Mouse (Mus musculus) heart, embryonic 14.5 days (tissue): ENCODE results near the gene Tgfbr3. TPM values are rescaled to one million over a fixed set of nuclear protein-coding genes. Genes with fewer than 3 reads are reported as not detected.

Experiments
- ATAC-seq: fragments of 200-750 bp; cut with Nextera tagmentation; 2 replicates; pipeline ENCODE4 v1.8.0; 2017; ENCODE audit warnings: low read depth, moderate TSS enrichment; ENCODE audit not compliant: insufficient number of reproducible peaks, insufficient read depth, low FRiP score
- H3K27ac ChIP-seq, 2 experiments: fragments of 200-500 bp in 1 of 2; fragments of 300-500 bp in 1 of 2; sonication (generic) in 1 of 2; replicated peaks in 1 of 2; 2 replicates each; pipeline ENCODE4 v1.5.1; 2012 to 2014; ENCODE audit warnings: low read depth in 2 of 2, low read length in 2 of 2, control low read depth in 1 of 2, mild to moderate bottlenecking in 1 of 2, mixed read lengths in 1 of 2; ENCODE audit not compliant: control insufficient read depth in 1 of 2, insufficient read depth in 1 of 2
- H3K27me3 ChIP-seq: fragments of 300-500 bp; sonication (generic); 2 replicates; pipeline ENCODE4 v1.6.1; 2014; ENCODE audit warnings: mild to moderate bottlenecking, low read length, control low read depth; ENCODE audit not compliant: control insufficient read depth, insufficient read depth
- H3K36me3 ChIP-seq: fragments of 300-500 bp; sonication (generic); 2 replicates; pipeline ENCODE4 v1.6.1; 2014; ENCODE audit warnings: mild to moderate bottlenecking, control low read depth, low read length, mixed read lengths; ENCODE audit not compliant: control insufficient read depth, insufficient read depth
- H3K4me1 ChIP-seq, 2 experiments: fragments of 200-500 bp in 1 of 2; fragments of 300-500 bp in 1 of 2; sonication (generic) in 1 of 2; 2 replicates each; pipeline ENCODE4 v1.6.1; 2012 to 2014; ENCODE audit warnings: low read length in 2 of 2, control low read depth in 1 of 2, mixed read lengths in 1 of 2; ENCODE audit not compliant: control insufficient read depth in 2 of 2, insufficient read depth in 2 of 2
- H3K4me2 ChIP-seq: fragments of 300-500 bp; sonication (generic); 2 replicates; pipeline ENCODE4 v1.6.1; 2014; ENCODE audit warnings: mild to moderate bottlenecking, low read length
- H3K4me3 ChIP-seq, 2 experiments: fragments of 200-500 bp in 1 of 2; fragments of 300-500 bp in 1 of 2; sonication (generic) in 1 of 2; 2 replicates each; pipeline ENCODE4 v1.5.1; 2012 to 2014; ENCODE audit warnings: low read length in 2 of 2, mild to moderate bottlenecking in 2 of 2, control low read depth in 1 of 2, low read depth in 1 of 2, moderate library complexity in 1 of 2; ENCODE audit not compliant: control insufficient read depth in 1 of 2, insufficient read depth in 1 of 2
- H3K9ac ChIP-seq: fragments of 300-500 bp; sonication (generic); 2 replicates; pipeline ENCODE4 v1.6.1; 2014; ENCODE audit warnings: mild to moderate bottlenecking, low read length
- H3K9me3 ChIP-seq: fragments of 300-500 bp; sonication (generic); 2 replicates; pipeline ENCODE4 v1.6.1; 2016; ENCODE audit warnings: low read length, control low read depth; ENCODE audit not compliant: control insufficient read depth
- WGBS: fragments of 180-500 bp; shearing (Covaris S2); extraction: QIAGEN DNeasy Blood & Tissue Kit; methylation state at CpG from one replicate; pipeline ENCODE4 v1.1.7; 2014; 5-methylcytosine and 5-hydroxymethylcytosine counted together
- polyA plus RNA-seq: library from polyadenylated mRNA; unstranded; fragments of >200 nt; fragmentation: Nextera tagmentation; extraction: Ambion mirVana; gene quantifications from 2 replicates; pipeline ENCODE4 v1.2.1, GENCODE M21; 2014

Gene Tgfbr3
- polyA plus RNA-seq, 1 experiment from 2014 or later: 24.1 TPM

DNA sequence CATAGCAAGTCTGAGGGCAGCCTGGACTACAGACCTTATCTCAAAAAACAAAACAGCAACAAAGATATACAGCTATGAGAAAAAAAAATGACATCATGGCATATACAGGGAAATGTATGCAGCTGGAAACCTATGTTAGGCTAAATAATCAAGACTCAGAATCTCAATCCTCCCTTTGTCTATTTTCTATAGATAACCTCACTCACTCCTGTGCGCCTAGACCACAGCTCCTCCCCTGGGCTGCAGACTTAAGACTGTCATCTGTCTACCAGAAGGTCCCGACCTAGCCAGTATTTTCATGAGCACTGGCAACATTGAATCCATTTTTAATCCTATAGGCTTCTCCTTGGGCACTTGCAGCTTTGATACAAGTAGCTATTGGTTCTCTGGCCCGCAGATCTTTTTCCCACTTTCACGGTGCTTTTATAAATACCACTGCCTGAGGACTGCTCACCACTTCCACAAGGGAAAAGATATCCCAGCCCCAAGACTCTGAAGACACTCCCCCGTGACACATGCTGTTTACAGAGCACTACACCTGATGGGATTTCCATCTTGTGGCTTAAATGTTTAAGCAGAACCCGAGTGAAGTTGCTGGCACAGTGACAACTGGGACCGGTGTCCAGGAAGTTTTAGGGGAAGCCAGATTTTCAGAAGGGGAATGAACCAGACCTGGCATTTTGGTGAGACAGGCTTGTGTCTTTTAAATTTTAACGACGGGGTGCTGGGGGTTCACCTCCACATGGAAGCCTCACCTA lies 138.7 kb downstream of the Tgfbr3 start:
- H3K9me3 ChIP-seq: no peaks in the 10 kb centered on the region
- 48% methylated on average over 9 of the region's 9 CpGs for WGBS
- peaks cover 17 to 35% of the 10 kb centered on the region in 2 experiments for H3K4me1 ChIP-seq
- no peaks in the 10 kb centered on the region for H3K27me3 ChIP-seq
- no peak overlapping the region for H3K9ac ChIP-seq
- H3K27ac ChIP-seq: no peak overlapping the region
- no peak overlapping the region for H3K4me2 ChIP-seq
- peaks cover 19% of the 10 kb centered on the region for H3K36me3 ChIP-seq
- H3K4me3 ChIP-seq: no peak overlapping the region
- ATAC-seq: no peak

DNA sequence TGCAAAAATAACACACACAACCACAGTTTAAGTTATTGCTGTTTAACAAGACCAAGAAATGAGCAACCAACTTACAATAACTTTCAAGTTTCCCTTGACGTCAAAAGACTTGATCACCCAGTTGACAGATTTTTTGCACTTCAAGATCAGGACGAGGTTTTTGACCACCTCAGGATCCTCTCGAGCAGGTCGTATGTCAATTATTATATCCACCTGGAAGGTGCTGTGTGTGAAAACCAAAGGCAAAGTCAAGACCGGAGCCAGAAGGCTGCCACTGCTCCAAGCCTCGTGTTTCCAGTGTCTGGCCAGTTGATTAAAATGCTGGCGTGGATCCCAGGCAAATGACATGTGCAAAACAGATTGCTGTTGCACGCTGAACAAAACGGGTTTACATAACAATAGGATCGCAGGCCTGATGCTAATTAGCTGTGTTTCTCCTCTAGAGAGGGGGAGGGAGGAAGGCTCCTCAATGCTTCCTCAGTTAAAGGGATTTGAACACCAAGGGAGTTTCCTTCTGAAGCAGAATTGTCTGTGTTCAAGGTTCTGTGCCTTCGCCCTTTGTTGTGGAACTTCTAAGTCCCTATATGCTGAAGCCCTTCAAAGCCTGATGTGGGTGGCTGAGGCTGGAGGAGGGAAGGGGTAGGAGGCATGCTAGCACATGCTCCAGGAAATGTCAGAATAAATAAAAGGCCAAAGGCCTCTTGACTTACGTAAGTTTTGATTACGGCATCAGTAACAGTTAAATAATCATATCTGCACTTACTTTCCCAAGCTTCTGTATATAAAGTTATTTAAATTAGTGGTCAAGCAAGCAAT lies 141.3 kb downstream of the Tgfbr3 start:
- WGBS: 47% methylated on average over 13 of the region's 13 CpGs
- Histone ChIP-seq H3K27ac (peak overlapping the region; percentile 55 to 57; a peak in 3 of 4 replicates), H3K4me2 (no peak overlapping the region), H3K4me1 (peaks cover 20 to 35% of the 10 kb centered on the region in 2 experiments), H3K4me3 (no peak overlapping the region), H3K9ac (no peak overlapping the region), H3K27me3 (no peaks in the 10 kb centered on the region), H3K9me3 (no peaks in the 10 kb centered on the region), H3K36me3 (0 out of 2 replicates have a peak, but pooled peaks cover 10% of the 10 kb centered on the region)
- ATAC-seq: no peak

DNA sequence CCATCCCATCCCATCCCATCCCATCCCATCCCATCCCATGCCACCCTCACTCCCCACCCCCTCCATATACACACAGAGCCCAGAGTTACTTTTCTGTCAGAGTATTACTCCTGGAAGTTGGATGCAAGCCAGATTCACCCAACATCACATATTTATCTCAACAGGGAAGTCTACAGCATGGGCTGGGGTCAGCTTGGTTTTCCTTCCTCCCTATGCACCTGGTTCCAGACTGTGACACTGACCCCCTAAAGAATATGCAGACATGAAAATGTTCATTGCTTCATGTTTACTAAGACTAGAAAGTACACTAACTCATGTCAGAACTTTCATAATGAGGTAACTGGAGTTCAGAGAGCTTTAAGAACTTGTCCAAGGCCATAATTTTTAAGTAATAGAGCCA lies 142.0 kb downstream of the Tgfbr3 start:
- Histone ChIP-seq H3K4me3 (no peak overlapping the region), H3K9ac (no peak overlapping the region), H3K27me3 (no peaks in the 10 kb centered on the region), H3K27ac (no peak overlapping the region), H3K4me1 (peaks cover 20 to 35% of the 10 kb centered on the region in 2 experiments), H3K36me3 (0 out of 2 replicates have a peak, but pooled peaks cover 6% of the 10 kb centered on the region), H3K4me2 (no peak overlapping the region), H3K9me3 (no peaks in the 10 kb centered on the region)
- ATAC-seq: no peak

DNA sequence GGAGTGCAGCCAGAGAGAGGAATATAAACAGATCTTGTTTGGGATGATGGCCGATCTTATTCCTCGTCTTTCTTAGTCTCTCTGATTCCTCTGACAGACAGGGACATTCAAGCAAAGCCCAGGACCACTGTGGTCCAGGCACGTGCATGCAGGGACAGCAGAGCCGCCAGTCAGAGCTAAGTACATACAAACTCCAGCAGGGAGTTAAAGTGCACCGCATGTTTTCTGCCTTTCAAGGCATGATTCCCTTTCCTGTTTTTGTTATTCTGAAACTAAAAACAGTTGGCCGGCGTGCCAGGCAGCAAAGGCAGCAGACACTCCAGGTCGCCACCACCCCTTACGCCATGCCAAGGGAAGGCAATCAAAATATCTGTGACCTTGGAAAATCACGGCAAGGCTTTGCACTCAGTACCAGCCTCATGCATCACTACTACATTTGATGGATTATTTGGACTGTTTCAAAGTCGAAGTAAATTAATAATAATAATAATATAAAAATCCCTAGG lies 143.3 kb downstream of the Tgfbr3 start:
- no peak overlapping the region for H3K9ac ChIP-seq
- WGBS: 58% methylated on average over 11 of the region's 11 CpGs
- no peaks in the 10 kb centered on the region for H3K27me3 ChIP-seq
- H3K36me3 ChIP-seq: peaks cover 9% of the 10 kb centered on the region; the same call in 1 of the 2 replicates
- 0 out of 4 replicates have a peak overlapping the region, but pooled peaks of 1 of the 2 experiments have one; percentile 24 for H3K27ac ChIP-seq
- no peak overlapping the region for H3K4me2 ChIP-seq
- H3K9me3 ChIP-seq: no peaks in the 10 kb centered on the region
- H3K4me3 ChIP-seq: no peak overlapping the region
- peaks cover 18 to 30% of the 10 kb centered on the region in 2 experiments for H3K4me1 ChIP-seq
- ATAC-seq: no peak

DNA sequence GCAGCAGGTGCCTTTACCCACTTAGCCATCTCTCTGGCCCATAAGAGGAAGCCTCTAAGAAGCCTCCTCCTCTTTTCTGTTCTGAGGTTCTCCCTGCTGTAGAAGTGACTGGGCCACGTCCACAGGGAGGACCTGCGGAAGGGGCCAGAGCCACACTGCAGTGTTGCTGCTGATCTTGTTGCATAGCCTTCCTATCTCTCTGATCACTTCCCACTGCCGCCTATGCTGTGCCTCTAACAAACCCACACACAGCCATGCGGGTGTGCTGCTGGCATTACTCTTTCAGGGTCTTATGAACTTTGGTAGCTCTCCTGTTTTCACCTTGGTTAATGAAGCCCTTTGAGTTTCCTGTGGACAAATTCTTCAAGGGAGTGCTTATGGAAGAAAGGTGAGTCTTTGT lies 144.3 kb downstream of the Tgfbr3 start:
- no peak for ATAC-seq
- Histone ChIP-seq H3K27ac (no peak overlapping the region), H3K4me1 (peaks cover 14 to 23% of the 10 kb centered on the region in 2 experiments), H3K4me3 (no peak overlapping the region), H3K9ac (no peak overlapping the region), H3K36me3 (peaks cover 17% of the 10 kb centered on the region), H3K4me2 (no peak overlapping the region), H3K9me3 (no peaks in the 10 kb centered on the region), H3K27me3 (no peaks in the 10 kb centered on the region)
- 74% methylated on average over 4 of the region's 4 CpGs for WGBS

DNA sequence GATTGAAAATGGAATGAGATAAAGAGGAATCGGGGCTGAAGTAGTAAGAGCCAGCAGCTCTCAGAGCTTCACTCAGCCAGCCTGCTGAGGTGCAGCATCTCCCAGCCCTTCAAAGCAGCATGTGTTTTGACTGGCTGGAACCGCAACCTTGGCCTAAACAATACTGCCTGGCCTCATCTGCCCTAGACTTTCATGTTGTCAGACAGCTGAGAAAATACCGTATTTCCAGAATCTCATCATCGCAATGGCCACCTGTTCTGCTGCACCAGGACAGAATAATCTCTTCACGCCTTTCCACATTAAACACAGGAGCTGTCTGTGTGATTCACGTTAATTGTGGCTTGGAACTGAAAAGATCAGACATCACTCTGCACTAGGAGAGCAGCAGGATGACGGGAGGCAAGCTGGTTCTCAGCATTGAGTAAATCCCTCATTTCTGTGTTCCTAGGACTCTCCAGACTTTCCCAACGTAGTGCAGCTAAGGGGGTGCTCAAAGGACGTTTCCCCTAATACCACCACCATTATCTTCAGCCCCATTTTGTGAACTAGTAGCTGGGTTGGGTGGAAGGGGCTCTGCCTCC lies 145.1 kb downstream of the Tgfbr3 start:
- Histone ChIP-seq H3K9me3 (no peaks in the 10 kb centered on the region), H3K4me3 (no peak overlapping the region), H3K27me3 (no peaks in the 10 kb centered on the region), H3K9ac (no peak overlapping the region), H3K36me3 (peaks cover 25% of the 10 kb centered on the region), H3K4me1 (peaks cover 14 to 23% of the 10 kb centered on the region in 2 experiments), H3K4me2 (no peak overlapping the region), H3K27ac (no peak overlapping the region)
- ATAC-seq: no peak
- 58% methylated on average over 9 of the region's 9 CpGs for WGBS

DNA sequence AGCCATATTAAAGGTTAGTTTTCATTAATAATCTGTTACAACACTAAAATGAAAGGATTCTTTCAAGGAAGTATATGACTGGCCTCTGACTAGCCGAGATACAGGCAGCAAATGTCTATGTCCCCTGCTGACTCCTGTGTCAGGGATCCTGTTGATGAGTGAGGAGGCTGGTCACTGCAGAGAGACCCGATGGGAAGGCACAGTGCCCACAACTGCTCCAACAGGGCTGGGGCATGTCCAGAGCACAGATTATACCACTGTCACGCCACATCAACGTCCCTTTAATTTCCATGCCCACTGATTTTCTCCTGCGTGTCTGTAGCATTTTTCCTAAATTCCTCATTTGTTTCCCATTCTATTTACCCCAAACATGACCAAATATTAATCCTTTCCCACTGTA lies 146.0 kb downstream of the Tgfbr3 start:
- H3K9ac ChIP-seq: no peak overlapping the region
- peaks cover 14 to 21% of the 10 kb centered on the region in 2 experiments for H3K4me1 ChIP-seq
- no peaks in the 10 kb centered on the region for H3K9me3 ChIP-seq
- ATAC-seq: no peak
- H3K36me3 ChIP-seq: peaks cover 34% of the 10 kb centered on the region
- no peaks in the 10 kb centered on the region for H3K27me3 ChIP-seq
- no peak overlapping the region for H3K27ac ChIP-seq
- H3K4me3 ChIP-seq: no peak overlapping the region
- H3K4me2 ChIP-seq: no peak overlapping the region
- WGBS: 83% methylated on average over 5 of the region's 5 CpGs
